Mouse (Mus musculus) heart, embryonic 12.5 days (tissue): ENCODE measurements around the gene Unc13b. TPM values are rescaled to one million over a fixed set of nuclear protein-coding genes. Genes with fewer than 3 reads are reported as not detected.

Experiments used
- ATAC-seq: fragments of 200-750 bp; cut with Nextera tagmentation; 2 replicates; pipeline ENCODE4 v1.8.0; 2017; ENCODE audit warnings: moderate TSS enrichment, moderate library complexity; ENCODE audit not compliant: insufficient number of reproducible peaks, low FRiP score
- H3K27ac ChIP-seq: fragments of 300-500 bp; sonication (generic); 2 replicates; pipeline ENCODE4 v1.5.1; 2016; ENCODE audit warnings: mild to moderate bottlenecking, moderate library complexity; ENCODE audit not compliant: poor library complexity, severe bottlenecking
- H3K27me3 ChIP-seq: fragments of 300-500 bp; sonication (generic); replicated peaks from 2 replicates; pipeline ENCODE4 v1.6.1; 2016; ENCODE audit warnings: mild to moderate bottlenecking, moderate library complexity
- H3K36me3 ChIP-seq: fragments of 300-500 bp; sonication (generic); 2 replicates; pipeline ENCODE4 v1.6.1; 2016; ENCODE audit warnings: mild to moderate bottlenecking, moderate library complexity
- H3K4me1 ChIP-seq: fragments of 300-500 bp; sonication (generic); replicated peaks from 2 replicates; pipeline ENCODE4 v1.6.1; 2016; ENCODE audit warnings: mild to moderate bottlenecking
- H3K4me2 ChIP-seq: fragments of 300-500 bp; sonication (generic); 2 replicates; pipeline ENCODE4 v1.6.1; 2016; ENCODE audit warnings: mild to moderate bottlenecking, moderate library complexity
- H3K4me3 ChIP-seq: fragments of 300-500 bp; sonication (generic); 2 replicates; pipeline ENCODE4 v1.5.1; 2016; ENCODE audit warnings: mild to moderate bottlenecking
- H3K9ac ChIP-seq: fragments of 300-500 bp; sonication (generic); 2 replicates; pipeline ENCODE4 v1.6.1; 2016; ENCODE audit warnings: mild to moderate bottlenecking, moderate library complexity
- H3K9me3 ChIP-seq: fragments of 300-500 bp; sonication (generic); replicated peaks from 2 replicates; pipeline ENCODE4 v1.6.1; 2016; ENCODE audit warnings: mild to moderate bottlenecking, moderate library complexity
- WGBS: fragments of 180-500 bp; shearing (Covaris S2); methylation state at CpG from one replicate; pipeline ENCODE4 v1.1.7; 2016; 5-methylcytosine and 5-hydroxymethylcytosine counted together
- polyA plus RNA-seq: library from polyadenylated mRNA; unstranded; fragments of >200 nt; fragmentation: Nextera tagmentation; extraction: Ambion mirVana; gene quantifications from 2 replicates; pipeline ENCODE4 v1.2.1, GENCODE M21; 2016

Gene Unc13b
- polyA plus RNA-seq, 1 experiment from 2014 or later: 15.1 TPM

GRCm38 (mm10) chr4:43260096-43260495, 201.3 kb downstream of the Unc13b start:
- Histone ChIP-seq H3K27me3 (no peaks in the 10 kb centered on the region), H3K4me3 (no peak overlapping the region), H3K4me1 (peaks cover 22% of the 10 kb centered on the region), H3K27ac (no peak overlapping the region), H3K9ac (no peak overlapping the region), H3K9me3 (no peaks in the 10 kb centered on the region), H3K36me3 (peaks cover 19% of the 10 kb centered on the region), H3K4me2 (no peak overlapping the region)
- WGBS: 70% methylated on average over 5 of the region's 5 CpGs
- ATAC-seq: no peak

GRCm38 (mm10) chr4:43262821-43263220, 204.1 kb downstream of the Unc13b start:
- no peak for ATAC-seq
- H3K36me3 ChIP-seq: peaks cover 7% of the 10 kb centered on the region
- H3K9ac ChIP-seq: no peak overlapping the region
- no peaks in the 10 kb centered on the region for H3K9me3 ChIP-seq
- no peak overlapping the region for H3K4me2 ChIP-seq
- H3K27me3 ChIP-seq: no peaks in the 10 kb centered on the region
- 75% methylated on average over 6 of the region's 6 CpGs for WGBS
- H3K4me1 ChIP-seq: peaks cover 22% of the 10 kb centered on the region
- no peak overlapping the region for H3K4me3 ChIP-seq
- no peak overlapping the region for H3K27ac ChIP-seq

GRCm38 (mm10) chr4:43266146-43266545, 207.4 kb downstream of the Unc13b start:
- no peak for ATAC-seq
- no peaks in the 10 kb centered on the region for H3K9me3 ChIP-seq
- H3K9ac ChIP-seq: no peak overlapping the region
- no peaks in the 10 kb centered on the region; the same call in 1 of the 2 replicates for H3K36me3 ChIP-seq
- H3K27ac ChIP-seq: no peak overlapping the region
- WGBS: 41% methylated on average over 2 of the region's 2 CpGs
- no peaks in the 10 kb centered on the region for H3K27me3 ChIP-seq
- no peak overlapping the region for H3K4me2 ChIP-seq
- no peaks in the 10 kb centered on the region for H3K4me1 ChIP-seq
- H3K4me3 ChIP-seq: no peak overlapping the region

GRCm38 (mm10) chr4:43266623-43267322, 208.0 kb downstream of the Unc13b start, which contains the start of gene Atp8b5:
Gene Atp8b5, plus strand, starts transcription at chr4:43267159.
- peak within 1 kb of the TSS; percentile 64 for H3K9ac ChIP-seq
- ATAC-seq: 0 out of 2 replicates have a peak, but pooled peaks have one; percentile 55

GRCm38 (mm10) chr4:43267323-43267658, 208.5 kb downstream of the Unc13b start:
- Histone ChIP-seq H3K27ac (no peak overlapping the region), H3K27me3 (no peaks in the 10 kb centered on the region), H3K4me1 (no peaks in the 10 kb centered on the region), H3K4me2 (peak overlapping the region; percentile 81), H3K9ac (no peak overlapping the region), H3K36me3 (no peaks in the 10 kb centered on the region; the same call in 1 of the 2 replicates), H3K9me3 (no peaks in the 10 kb centered on the region), H3K4me3 (peak overlapping the region; percentile 51; the same call in 1 of the 2 replicates)
- WGBS: 27% methylated on average over 2 of the region's 2 CpGs
- no peak for ATAC-seq

More at GRCm38 (mm10) chr4:43266623-43267322, 208.0 kb downstream of the Unc13b start, which contains the start of gene Atp8b5:
- Histone ChIP-seq H3K9me3 (no peaks in the 10 kb centered on the region), H3K27ac (no peak within 1 kb of the TSS), H3K4me3 (peak within 1 kb of the TSS; percentile 51), H3K27me3 (no peaks in the 10 kb centered on the region), H3K4me2 (peak within 1 kb of the TSS; percentile 81), H3K36me3 (no peaks in the 10 kb centered on the region; the same call in 1 of the 2 replicates), H3K4me1 (no peaks in the 10 kb centered on the region)
- WGBS: 1% methylated on average over 19 of the region's 19 CpGs

GRCm38 (mm10) chr4:43285476-43285875, 226.7 kb downstream of the Unc13b start:
- 88% methylated on average over 5 of the region's 5 CpGs for WGBS
- no peak overlapping the region for H3K4me3 ChIP-seq
- H3K27ac ChIP-seq: no peak overlapping the region
- H3K9ac ChIP-seq: no peak overlapping the region
- H3K27me3 ChIP-seq: no peaks in the 10 kb centered on the region
- no peaks in the 10 kb centered on the region for H3K4me1 ChIP-seq
- ATAC-seq: no peak
- no peak overlapping the region for H3K4me2 ChIP-seq
- no peaks in the 10 kb centered on the region for H3K9me3 ChIP-seq
- H3K36me3 ChIP-seq: no peaks in the 10 kb centered on the region

- H3K36me3 ChIP-seq: no peaks in the 10 kb centered on the region
- H3K27me3 ChIP-seq: no peaks in the 10 kb centered on the region
- no peaks in the 10 kb centered on the region for H3K9me3 ChIP-seq
- no peak overlapping the region for H3K27ac ChIP-seq
- ATAC-seq: no peak
- no peak overlapping the region for H3K9ac ChIP-seq
- 60% methylated on average over 3 of the region's 3 CpGs for WGBS
- no peak overlapping the region for H3K4me3 ChIP-seq
- H3K4me1 ChIP-seq: no peaks in the 10 kb centered on the region
- no peak overlapping the region for H3K4me2 ChIP-seq
Measured at GRCm38 (mm10) chr4:43287305-43287704, 228.6 kb downstream of the Unc13b start.

GRCm38 (mm10) chr4:43294001-43294400, 235.2 kb downstream of the Unc13b start:
- H3K36me3 ChIP-seq: no peaks in the 10 kb centered on the region
- H3K9ac ChIP-seq: no peak overlapping the region
- no peak for ATAC-seq
- 36% methylated on average over 6 of the region's 6 CpGs for WGBS
- no peaks in the 10 kb centered on the region for H3K27me3 ChIP-seq
- 0 out of 2 replicates have a peak, but pooled peaks cover 2% of the 10 kb centered on the region for H3K9me3 ChIP-seq
- no peak overlapping the region for H3K4me3 ChIP-seq
- no peak overlapping the region for H3K4me2 ChIP-seq
- no peak overlapping the region for H3K27ac ChIP-seq
- H3K4me1 ChIP-seq: no peaks in the 10 kb centered on the region

GRCm38 (mm10) chr4:43309696-43310338, 251.1 kb downstream of the Unc13b start:
- H3K4me1 ChIP-seq: peaks cover 5% of the 10 kb centered on the region; the same call in 1 of the 2 replicates

More at GRCm38 (mm10) chr4:43309696-43310338, 251.1 kb downstream of the Unc13b start:
- no peaks in the 10 kb centered on the region for H3K27me3 ChIP-seq
- no peaks in the 10 kb centered on the region for H3K9me3 ChIP-seq
- no peak for ATAC-seq
- no peaks in the 10 kb centered on the region for H3K36me3 ChIP-seq
- 54% methylated on average over 11 of the region's 11 CpGs for whole genome bisulfite sequencing
- no peak overlapping the region for H3K9ac ChIP-seq
- no peak overlapping the region for H3K4me2 ChIP-seq
- no peak overlapping the region for H3K27ac ChIP-seq
- no peak overlapping the region for H3K4me3 ChIP-seq
